Mouse (Mus musculus): Measurements from ENCODE around the gene Spred2. TPM values are rescaled to one million over a fixed set of nuclear protein-coding genes. Genes with fewer than 3 reads are reported as not detected.

The Spred2 gene
- polyA plus RNA-seq, 1 experiment from 2014 or later, result 5.5 TPM

- no peaks in the 10 kb centered on the region for H3K9me3 ChIP-seq (ENCODE audit: control insufficient read depth, low read length)
- H3K27me3 ChIP-seq (ENCODE audit: control insufficient read depth, insufficient read depth, low read length), result no peaks in the 10 kb centered on the region
- no peak overlapping the region for H3K4me2 ChIP-seq (ENCODE audit: low read length)
- no peaks in the 10 kb centered on the region for H3K4me1 ChIP-seq (ENCODE audit: control insufficient read depth, insufficient read depth, low read length)
- no peak overlapping the region for H3K4me3 ChIP-seq (replicated peaks; ENCODE audit: low read depth, low read length)
- no peaks in the 10 kb centered on the region for H3K36me3 ChIP-seq (ENCODE audit: control insufficient read depth, insufficient read depth, low read length)
- H3K27ac ChIP-seq (replicated peaks; ENCODE audit: low read depth, low read length), result no peak overlapping the region
- DNase-seq (no peak), ATAC-seq (ENCODE audit: low FRiP score, low TSS enrichment) (no peak)
- 89% methylated on average over 9 of the region's 9 CpGs for WGBS
- H3K9ac ChIP-seq (replicated peaks; ENCODE audit: low read length), result no peak overlapping the region
These were observed 30.9 kb downstream of the Spred2 start for GRCm38 (mm10) chr11:19955069-19955468.

GRCm38 (mm10) chr11:19955701-19956100, 31.5 kb downstream of the Spred2 start:
- H3K36me3 ChIP-seq (ENCODE audit: control insufficient read depth, insufficient read depth, low read length), result no peaks in the 10 kb centered on the region
- no peak overlapping the region for H3K4me2 ChIP-seq (ENCODE audit: low read length)
- 94% methylated on average over 6 of the region's 6 CpGs for WGBS
- no peak overlapping the region for H3K9ac ChIP-seq (replicated peaks; ENCODE audit: low read length)
- DNase-seq (no peak), ATAC-seq (ENCODE audit: low FRiP score, low TSS enrichment) (no peak)
- H3K27me3 ChIP-seq (ENCODE audit: control insufficient read depth, insufficient read depth, low read length), result no peaks in the 10 kb centered on the region
- H3K27ac ChIP-seq (replicated peaks; ENCODE audit: low read depth, low read length), result no peak overlapping the region
- H3K9me3 ChIP-seq (ENCODE audit: control insufficient read depth, low read length), result no peaks in the 10 kb centered on the region
- H3K4me3 ChIP-seq (replicated peaks; ENCODE audit: low read depth, low read length), result no peak overlapping the region
- no peaks in the 10 kb centered on the region for H3K4me1 ChIP-seq (ENCODE audit: control insufficient read depth, insufficient read depth, low read length)

- no peak overlapping the region for H3K9ac ChIP-seq (replicated peaks; ENCODE audit: low read length)
- no peak for DNase-seq
- no peaks in the 10 kb centered on the region for H3K4me1 ChIP-seq (ENCODE audit: control insufficient read depth, insufficient read depth, low read length)
- no peaks in the 10 kb centered on the region for H3K36me3 ChIP-seq (ENCODE audit: control insufficient read depth, insufficient read depth, low read length)
- ATAC-seq (ENCODE audit: low FRiP score, low TSS enrichment), result no peak
- H3K9me3 ChIP-seq (ENCODE audit: control insufficient read depth, low read length), result no peaks in the 10 kb centered on the region
- 97% methylated on average over 3 of the region's 3 CpGs for WGBS
- no peak overlapping the region for H3K27ac ChIP-seq (replicated peaks; ENCODE audit: low read depth, low read length)
- H3K27me3 ChIP-seq (ENCODE audit: control insufficient read depth, insufficient read depth, low read length), result no peaks in the 10 kb centered on the region
- H3K4me2 ChIP-seq (ENCODE audit: low read length), result no peak overlapping the region
- H3K4me3 ChIP-seq (replicated peaks; ENCODE audit: low read depth, low read length), result no peak overlapping the region
These were observed 34.8 kb downstream of the Spred2 start for GRCm38 (mm10) chr11:19959006-19959405.

GRCm38 (mm10) chr11:19959897-19960296, 35.7 kb downstream of the Spred2 start:
- Histone ChIP-seq H3K36me3 (ENCODE audit: control insufficient read depth, insufficient read depth, low read length) (no peaks in the 10 kb centered on the region), H3K4me3 (replicated peaks; ENCODE audit: low read depth, low read length) (no peak overlapping the region), H3K4me1 (ENCODE audit: control insufficient read depth, insufficient read depth, low read length) (no peaks in the 10 kb centered on the region), H3K9me3 (ENCODE audit: control insufficient read depth, low read length) (no peaks in the 10 kb centered on the region), H3K27me3 (ENCODE audit: control insufficient read depth, insufficient read depth, low read length) (no peaks in the 10 kb centered on the region), H3K4me2 (ENCODE audit: low read length) (no peak overlapping the region), H3K27ac (replicated peaks; ENCODE audit: low read depth, low read length) (no peak overlapping the region), H3K9ac (replicated peaks; ENCODE audit: low read length) (no peak overlapping the region)
- no peak for ATAC-seq (ENCODE audit: low FRiP score, low TSS enrichment)
- 92% methylated on average over 5 of the region's 5 CpGs for WGBS
- DNase-seq, result no peak

- H3K9me3 ChIP-seq (ENCODE audit: control insufficient read depth, low read length), result no peaks in the 10 kb centered on the region
- H3K4me3 ChIP-seq (replicated peaks; ENCODE audit: low read depth, low read length), result no peak overlapping the region
- no peaks in the 10 kb centered on the region for H3K4me1 ChIP-seq (ENCODE audit: control insufficient read depth, insufficient read depth, low read length)
- no peak overlapping the region for H3K9ac ChIP-seq (replicated peaks; ENCODE audit: low read length)
- H3K36me3 ChIP-seq (ENCODE audit: control insufficient read depth, insufficient read depth, low read length), result no peaks in the 10 kb centered on the region
- WGBS, result 92% methylated on average over 3 of the region's 3 CpGs
- H3K4me2 ChIP-seq (ENCODE audit: low read length), result no peak overlapping the region
- DNase-seq (no peak), ATAC-seq (ENCODE audit: low FRiP score, low TSS enrichment) (no peak)
- no peaks in the 10 kb centered on the region for H3K27me3 ChIP-seq (ENCODE audit: control insufficient read depth, insufficient read depth, low read length)
- H3K27ac ChIP-seq (replicated peaks; ENCODE audit: low read depth, low read length), result no peak overlapping the region
These were observed 36.4 kb downstream of the Spred2 start for GRCm38 (mm10) chr11:19960541-19960940.

GRCm38 (mm10) chr11:19961088-19961487, 36.9 kb downstream of the Spred2 start:
- no peak overlapping the region for H3K4me2 ChIP-seq (ENCODE audit: low read length)
- H3K9me3 ChIP-seq (ENCODE audit: control insufficient read depth, low read length), result no peaks in the 10 kb centered on the region
- no peaks in the 10 kb centered on the region for H3K27me3 ChIP-seq (ENCODE audit: control insufficient read depth, insufficient read depth, low read length)
- H3K4me3 ChIP-seq (replicated peaks; ENCODE audit: low read depth, low read length), result no peak overlapping the region
- H3K9ac ChIP-seq (replicated peaks; ENCODE audit: low read length), result no peak overlapping the region
- H3K36me3 ChIP-seq (ENCODE audit: control insufficient read depth, insufficient read depth, low read length), result no peaks in the 10 kb centered on the region
- 97% methylated on average over 6 of the region's 6 CpGs for WGBS
- no peak for DNase-seq
- no peaks in the 10 kb centered on the region for H3K4me1 ChIP-seq (ENCODE audit: control insufficient read depth, insufficient read depth, low read length)
- no peak overlapping the region for H3K27ac ChIP-seq (replicated peaks; ENCODE audit: low read depth, low read length)
- ATAC-seq (ENCODE audit: low FRiP score, low TSS enrichment), result no peak

- Histone ChIP-seq H3K36me3 (ENCODE audit: control insufficient read depth, insufficient read depth, low read length) (no peaks in the 10 kb centered on the region), H3K4me2 (ENCODE audit: low read length) (no peak overlapping the region), H3K27ac (replicated peaks; ENCODE audit: low read depth, low read length) (no peak overlapping the region), H3K4me1 (ENCODE audit: control insufficient read depth, insufficient read depth, low read length) (no peaks in the 10 kb centered on the region), H3K4me3 (replicated peaks; ENCODE audit: low read depth, low read length) (no peak overlapping the region), H3K9me3 (ENCODE audit: control insufficient read depth, low read length) (no peaks in the 10 kb centered on the region), H3K9ac (replicated peaks; ENCODE audit: low read length) (no peak overlapping the region), H3K27me3 (ENCODE audit: control insufficient read depth, insufficient read depth, low read length) (no peaks in the 10 kb centered on the region)
- ATAC-seq (ENCODE audit: low FRiP score, low TSS enrichment), result no peak
- WGBS, result 89% methylated on average over 12 of the region's 12 CpGs
- DNase-seq, result no peak
These were observed 37.7 kb downstream of the Spred2 start for GRCm38 (mm10) chr11:19961766-19962365.

- no peaks in the 10 kb centered on the region for H3K4me1 ChIP-seq (ENCODE audit: control insufficient read depth, insufficient read depth, low read length)
- H3K27ac ChIP-seq (replicated peaks; ENCODE audit: low read depth, low read length), result no peak overlapping the region
- no peak overlapping the region for H3K4me2 ChIP-seq (ENCODE audit: low read length)
- no peaks in the 10 kb centered on the region for H3K9me3 ChIP-seq (ENCODE audit: control insufficient read depth, low read length)
- ATAC-seq (ENCODE audit: low FRiP score, low TSS enrichment), result no peak
- no peak overlapping the region for H3K9ac ChIP-seq (replicated peaks; ENCODE audit: low read length)
- no peaks in the 10 kb centered on the region for H3K27me3 ChIP-seq (ENCODE audit: control insufficient read depth, insufficient read depth, low read length)
- 49% methylated on average over 5 of the region's 5 CpGs for WGBS
- H3K36me3 ChIP-seq (ENCODE audit: control insufficient read depth, insufficient read depth, low read length), result no peaks in the 10 kb centered on the region
- no peak overlapping the region for H3K4me3 ChIP-seq (replicated peaks; ENCODE audit: low read depth, low read length)
- no peak for DNase-seq
These were observed 38.6 kb downstream of the Spred2 start for GRCm38 (mm10) chr11:19962796-19963195.

- Histone ChIP-seq H3K27me3 (ENCODE audit: control insufficient read depth, insufficient read depth, low read length) (no peaks in the 10 kb centered on the region), H3K4me1 (ENCODE audit: control insufficient read depth, insufficient read depth, low read length) (no peaks in the 10 kb centered on the region), H3K4me2 (ENCODE audit: low read length) (no peak overlapping the region), H3K9me3 (ENCODE audit: control insufficient read depth, low read length) (no peaks in the 10 kb centered on the region), H3K27ac (replicated peaks; ENCODE audit: low read depth, low read length) (no peak overlapping the region), H3K4me3 (replicated peaks; ENCODE audit: low read depth, low read length) (no peak overlapping the region), H3K36me3 (ENCODE audit: control insufficient read depth, insufficient read depth, low read length) (no peaks in the 10 kb centered on the region), H3K9ac (replicated peaks; ENCODE audit: low read length) (no peak overlapping the region)
- DNase-seq (no peak), ATAC-seq (ENCODE audit: low FRiP score, low TSS enrichment) (no peak)
- 81% methylated on average over 12 of the region's 12 CpGs for WGBS
These were observed 39.6 kb downstream of the Spred2 start for GRCm38 (mm10) chr11:19963717-19964141.

Measured in midbrain, embryonic 14.5 days (tissue).